Mouse (Mus musculus) bone marrow macrophage, adult 2 months (primary cell): ENCODE data around the gene Gm13275.
"Not testable (repeated sequence)": the region's sequence is repeated elsewhere in the genome, so short reads cannot be mapped to it uniquely, and the experiment has no call there.

Experiments used
- CTCF ChIP-seq: IDR thresholded peaks from 2 replicates; pipeline ENCODE4 v1.5.1; 2012; ENCODE audit warnings: low read depth, mild to moderate bottlenecking, low read length, moderate library complexity
- POLR2A ChIP-seq: IDR thresholded peaks from 2 replicates; pipeline ENCODE4 v1.6.1; 2012; ENCODE audit warnings: mild to moderate bottlenecking, low read depth, low read length, borderline replicate concordance

GRCm38 (mm10) chr4:88782335-88782734 lies 12.0 kb upstream of the Gm13275 start:
- not testable (repeated sequence) for TF ChIP-seq CTCF, POLR2A
